Mouse (Mus musculus): ENCODE measurements around the gene Mrpl30. TPM values are rescaled to one million over a fixed set of nuclear protein-coding genes. Genes with fewer than 3 reads are reported as not detected.

Gene Mrpl30
- 73.8 and 74.9 TPM in 2 replicates for polyA plus RNA-seq (2012; rRNA removed)

GRCm38 (mm10) chr1:37890025-37890652 lies at the start of gene Mrpl30, which contains the start of gene Mitd1:
TSS of gene Mrpl30 (plus strand) at chr1:37890477.
TSS of gene Mitd1 (minus strand) at chr1:37890411.

GRCm38 (mm10) chr1:37866286-37866685 lies 24.0 kb upstream of the Mrpl30 start, which contains the start of gene Tsga10:
TSS of gene Tsga10 (minus strand) at chr1:37866429.

GRCm38 (mm10) chr1:37871704-37872103 lies 18.6 kb upstream of the Mrpl30 start, which contains the start of gene Lipt1:
TSS of gene Lipt1 (plus strand) at chr1:37871738.

GRCm38 (mm10) chr1:37916393-37916792 lies 26.1 kb downstream of the Mrpl30 start, which contains the start of gene Lyg2:
TSS of gene Lyg2 (minus strand) at chr1:37916493.

Other genes with a start within 250 kb of the Mrpl30 start
- gene 2010300C02Rik, start 170.4 kb upstream of the Mrpl30 start, polyA plus RNA-seq (2012; rRNA removed) = 0.35 and 0.46 TPM in 2 replicates
- 0.87 and 0.99 TPM in 2 replicates for gene Tsga10, start 24.0 kb upstream of the Mrpl30 start, polyA plus RNA-seq (2012; rRNA removed)
- gene Lipt1, start 18.7 kb upstream of the Mrpl30 start, polyA plus RNA-seq (2012; rRNA removed) = 4.2 and 4.4 TPM in 2 replicates
- gene Mitd1, start 66 bp upstream of the Mrpl30 start, polyA plus RNA-seq (2012; rRNA removed) = 18.1 and 20.0 TPM in 2 replicates
- not detected in 2 replicates for gene Lyg2, start 26.0 kb downstream of the Mrpl30 start, polyA plus RNA-seq (2012; rRNA removed)
- not detected in 2 replicates for gene Lyg1, start 67.3 kb downstream of the Mrpl30 start, polyA plus RNA-seq (2012; rRNA removed)
- gene Txndc9, start 107.4 kb downstream of the Mrpl30 start, polyA plus RNA-seq (2012; rRNA removed) = 20.1 and 22.3 TPM in 2 replicates
- 14.5 and 14.7 TPM in 2 replicates for gene Eif5b, start 107.5 kb downstream of the Mrpl30 start, polyA plus RNA-seq (2012; rRNA removed)
- 11.7 and 12.9 TPM in 2 replicates for gene Rev1, start 239.3 kb downstream of the Mrpl30 start, polyA plus RNA-seq (2012; rRNA removed)